Mouse (Mus musculus): ENCODE data around the gene Mucl3.
A peak's percentile ranks its signal among the peaks of the same experiment; 100 is the strongest.

Gene Mucl3

DNA sequence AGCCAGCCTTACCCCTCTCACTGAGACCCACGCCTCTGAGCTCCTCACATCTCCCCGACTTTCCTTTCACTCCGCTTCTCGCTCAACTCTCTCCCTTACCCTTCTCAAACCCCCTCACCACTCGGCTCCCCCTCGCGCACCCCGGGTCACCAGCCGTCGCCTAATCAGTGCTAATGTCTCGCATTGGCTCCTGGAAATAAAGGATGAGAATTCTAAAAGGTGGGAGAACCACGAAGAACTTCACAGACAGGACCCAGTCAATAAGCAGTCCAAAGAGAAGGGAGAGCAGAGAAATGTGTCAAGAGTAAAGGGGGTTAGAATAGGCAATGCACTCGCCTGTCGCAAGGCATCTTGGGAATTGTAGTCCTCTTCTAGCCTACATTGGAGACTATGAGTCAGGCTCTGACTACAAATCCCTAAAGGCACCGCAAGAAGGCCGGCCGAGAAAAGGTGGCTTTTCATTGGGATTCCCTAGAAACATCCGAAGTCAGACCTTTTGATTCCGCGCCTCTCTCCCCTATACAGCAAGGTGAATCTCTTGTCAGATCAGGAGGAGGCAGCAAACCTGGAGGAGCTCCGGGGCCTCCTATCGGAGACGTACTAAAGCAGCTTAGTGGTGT lies 30.0 kb upstream of the Mucl3 start, which contains the start of gene Gtf2h4:
Gene Gtf2h4, minus strand, starts transcription at position 324 of the 620 bp plus-strand sequence.
- no peaks in the 10 kb centered on the region for H3K9me3 ChIP-seq (ENCODE audit: low read length)
- H3K27me3 ChIP-seq (ENCODE audit: insufficient read depth, low read length), result no peaks in the 10 kb centered on the region
- TF ChIP-seq POU5F1 (IDR thresholded peaks at IDR 0.05; ENCODE audit: borderline replicate concordance, low read length) (no peak), NANOG (IDR thresholded peaks at IDR 0.05; ENCODE audit: borderline replicate concordance, low read length) (no peak), CTCF (conservative IDR thresholded peaks at IDR 0.05; ENCODE audit: low read length) (no peak)
- peak within 1 kb of the TSS; percentile 84 for H3K4me3 ChIP-seq (replicated peaks; ENCODE audit: low read length)
- H3K36me3 ChIP-seq (ENCODE audit: insufficient read depth, low read length), result peaks cover 41% of the 10 kb centered on the region
- H3K4me1 ChIP-seq (replicated peaks; ENCODE audit: low read depth, low read length), result peaks cover 41% of the 10 kb centered on the region

DNA sequence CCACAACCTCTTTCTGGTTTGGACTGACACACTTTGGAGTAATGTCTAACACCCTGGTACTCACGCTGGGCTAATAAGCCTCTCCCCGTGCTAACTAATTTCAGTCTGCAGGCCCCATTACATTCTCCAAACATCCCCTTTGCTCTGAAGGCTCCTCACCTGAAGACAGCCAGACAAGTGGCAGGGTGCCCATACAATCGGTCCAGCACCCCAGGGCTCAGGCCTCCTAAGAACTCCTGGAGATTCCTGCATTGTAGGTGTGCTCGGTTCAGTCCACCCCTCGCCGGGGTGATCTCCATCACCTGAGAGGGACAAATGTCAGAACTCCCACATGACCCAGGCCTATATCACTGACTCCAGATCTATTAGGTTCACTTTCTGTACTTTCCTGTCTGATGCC lies 29.0 kb upstream of the Mucl3 start:
- Histone ChIP-seq H3K27me3 (ENCODE audit: insufficient read depth, low read length) (no peaks in the 10 kb centered on the region), H3K9me3 (ENCODE audit: low read length) (no peaks in the 10 kb centered on the region), H3K36me3 (ENCODE audit: insufficient read depth, low read length) (peaks cover 48% of the 10 kb centered on the region), H3K4me3 (replicated peaks; ENCODE audit: low read length) (peak overlapping the region; percentile 84), H3K4me1 (replicated peaks; ENCODE audit: low read depth, low read length) (peaks cover 44% of the 10 kb centered on the region)
- TF ChIP-seq CTCF (conservative IDR thresholded peaks at IDR 0.05; ENCODE audit: low read length) (no peak), NANOG (IDR thresholded peaks at IDR 0.05; ENCODE audit: borderline replicate concordance, low read length) (no peak), POU5F1 (IDR thresholded peaks at IDR 0.05; ENCODE audit: borderline replicate concordance, low read length) (no peak)

DNA sequence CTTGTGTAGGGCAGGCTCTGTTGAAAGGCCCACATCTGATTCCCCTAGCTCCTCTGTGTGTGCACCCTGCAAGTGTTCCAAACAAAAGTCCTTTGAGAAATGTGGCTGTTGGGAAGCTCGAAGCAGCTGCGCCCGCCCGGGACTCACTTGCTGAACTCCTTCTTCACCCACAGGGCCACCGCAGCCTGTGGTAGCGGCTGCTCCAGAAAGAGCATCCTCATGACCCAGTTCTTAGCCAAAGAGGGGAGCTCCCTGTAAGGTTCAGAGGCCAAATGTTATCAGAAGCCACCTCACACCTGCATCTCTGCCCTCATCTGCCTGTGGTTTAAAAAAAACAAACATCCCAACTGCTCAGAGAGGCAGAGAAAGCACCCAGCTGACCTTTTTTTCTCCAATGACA lies 28.4 kb upstream of the Mucl3 start:
- H3K27me3 ChIP-seq (ENCODE audit: insufficient read depth, low read length), result no peaks in the 10 kb centered on the region

DNA sequence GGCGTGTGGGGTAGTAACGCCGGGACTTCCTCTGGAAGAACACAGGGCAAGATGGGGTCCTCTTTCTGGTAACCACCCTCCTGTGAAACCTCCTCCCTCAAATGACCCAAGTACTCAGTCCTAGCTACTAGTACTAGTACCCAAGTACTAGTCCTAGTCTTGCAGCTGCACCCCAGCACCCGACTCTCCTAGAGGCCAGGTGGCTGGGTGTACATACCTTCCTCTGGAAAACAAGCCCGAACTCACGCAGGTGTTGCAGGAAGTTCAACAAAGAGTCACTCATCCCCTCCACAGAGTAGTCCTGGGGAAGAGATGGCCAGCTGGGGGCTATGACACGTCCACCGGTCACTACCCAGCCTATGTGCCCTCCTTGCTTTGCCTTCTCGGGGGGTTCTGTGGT lies 26.2 kb upstream of the Mucl3 start:
- Histone ChIP-seq H3K4me3 (replicated peaks; ENCODE audit: low read length) (no peak overlapping the region), H3K9me3 (ENCODE audit: low read length) (no peaks in the 10 kb centered on the region), H3K36me3 (ENCODE audit: insufficient read depth, low read length) (peaks cover 62% of the 10 kb centered on the region), H3K4me1 (replicated peaks; ENCODE audit: low read depth, low read length) (peaks cover 61% of the 10 kb centered on the region), H3K27me3 (ENCODE audit: insufficient read depth, low read length) (no peaks in the 10 kb centered on the region)
- no peak for TF ChIP-seq NANOG (IDR thresholded peaks at IDR 0.05; ENCODE audit: borderline replicate concordance, low read length)
- TF ChIP-seq CTCF (conservative IDR thresholded peaks at IDR 0.05; ENCODE audit: low read length), result no peak
- TF ChIP-seq POU5F1 (IDR thresholded peaks at IDR 0.05; ENCODE audit: borderline replicate concordance, low read length), result no peak

More for the DNA sequence above, 28.4 kb upstream of the Mucl3 start:
- Histone ChIP-seq H3K9me3 (ENCODE audit: low read length) (no peaks in the 10 kb centered on the region), H3K4me1 (replicated peaks; ENCODE audit: low read depth, low read length) (peaks cover 46% of the 10 kb centered on the region), H3K36me3 (ENCODE audit: insufficient read depth, low read length) (peaks cover 48% of the 10 kb centered on the region), H3K4me3 (replicated peaks; ENCODE audit: low read length) (no peak overlapping the region)
- no peak for TF ChIP-seq CTCF (conservative IDR thresholded peaks at IDR 0.05; ENCODE audit: low read length)
- TF ChIP-seq POU5F1 (IDR thresholded peaks at IDR 0.05; ENCODE audit: borderline replicate concordance, low read length), result no peak
- TF ChIP-seq NANOG (IDR thresholded peaks at IDR 0.05; ENCODE audit: borderline replicate concordance, low read length), result no peak

DNA sequence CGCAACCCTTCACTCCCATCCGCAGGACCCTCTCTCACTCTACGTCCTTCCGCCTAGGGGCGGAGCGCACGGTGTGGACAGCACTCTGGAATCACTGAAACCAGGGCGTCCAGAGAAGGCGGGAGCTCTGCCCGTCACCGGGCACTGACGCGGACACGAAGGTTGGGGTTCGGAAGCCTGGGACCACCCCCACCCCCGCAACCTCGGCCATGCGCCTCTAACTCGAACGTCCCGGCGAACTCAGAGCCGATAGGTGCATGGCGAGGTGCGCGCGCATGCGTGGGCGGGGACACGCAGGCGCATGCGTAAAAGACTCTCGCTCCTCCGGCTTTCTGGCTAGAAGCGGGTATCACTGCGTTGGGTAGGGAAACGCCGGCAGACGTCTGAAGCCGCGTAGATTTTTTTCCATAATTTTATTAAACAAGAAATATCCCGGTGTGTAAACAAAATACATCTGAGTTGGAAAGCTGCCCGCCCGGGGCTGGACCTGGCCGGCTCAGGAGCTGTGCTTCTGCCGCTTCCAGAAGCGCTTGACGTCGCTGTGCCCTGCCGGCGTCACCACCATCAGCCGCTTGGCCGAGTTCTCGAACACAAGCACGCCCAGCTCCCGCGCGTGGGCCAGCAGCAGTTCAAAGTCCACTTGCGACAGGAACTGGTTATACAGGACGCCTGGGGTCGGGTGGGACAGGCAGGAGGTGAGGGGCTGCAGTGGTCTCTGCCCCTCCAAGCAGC lies 24.0 kb upstream of the Mucl3 start, which contains the start of gene Vars2:
Gene Vars2, minus strand, starts transcription at position 259 of the 732 bp plus-strand sequence.
- Histone ChIP-seq H3K4me3 (replicated peaks; ENCODE audit: low read length) (peak within 1 kb of the TSS; percentile 89), H3K9me3 (ENCODE audit: low read length) (no peaks in the 10 kb centered on the region), H3K27me3 (ENCODE audit: insufficient read depth, low read length) (no peaks in the 10 kb centered on the region), H3K4me1 (replicated peaks; ENCODE audit: low read depth, low read length) (peaks cover 52% of the 10 kb centered on the region), H3K36me3 (ENCODE audit: insufficient read depth, low read length) (peaks cover 80% of the 10 kb centered on the region)
- no peak for TF ChIP-seq POU5F1 (IDR thresholded peaks at IDR 0.05; ENCODE audit: borderline replicate concordance, low read length)
- no peak for TF ChIP-seq CTCF (conservative IDR thresholded peaks at IDR 0.05; ENCODE audit: low read length)
- TF ChIP-seq NANOG (IDR thresholded peaks at IDR 0.05; ENCODE audit: borderline replicate concordance, low read length), result no peak

DNA sequence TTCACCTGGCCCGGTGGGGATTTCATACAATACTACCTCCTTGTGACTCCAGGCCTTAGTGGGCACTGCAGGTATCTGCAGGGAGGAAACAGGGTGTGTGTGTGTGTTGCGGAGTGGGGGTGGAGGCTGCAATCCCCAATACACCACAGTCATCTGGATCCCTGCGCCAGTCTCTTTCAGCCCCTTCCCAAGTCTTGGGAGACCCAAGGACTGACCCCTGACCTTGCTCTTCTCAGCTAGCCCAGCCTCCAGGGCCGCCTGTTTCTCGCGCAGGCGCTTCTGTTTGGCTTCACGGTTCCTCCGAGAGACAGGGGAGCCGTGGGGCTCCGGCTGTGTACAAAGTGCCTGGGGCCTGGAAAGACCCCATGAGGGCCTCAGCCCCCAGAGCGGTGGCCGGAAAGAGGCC lies 23.4 kb upstream of the Mucl3 start:
- Histone ChIP-seq H3K4me3 (replicated peaks; ENCODE audit: low read length) (peak overlapping the region; percentile 89), H3K27me3 (ENCODE audit: insufficient read depth, low read length) (no peaks in the 10 kb centered on the region), H3K36me3 (ENCODE audit: insufficient read depth, low read length) (peaks cover 77% of the 10 kb centered on the region), H3K4me1 (replicated peaks; ENCODE audit: low read depth, low read length) (peaks cover 49% of the 10 kb centered on the region), H3K9me3 (ENCODE audit: low read length) (no peaks in the 10 kb centered on the region)
- no peak for TF ChIP-seq NANOG (IDR thresholded peaks at IDR 0.05; ENCODE audit: borderline replicate concordance, low read length)

DNA sequence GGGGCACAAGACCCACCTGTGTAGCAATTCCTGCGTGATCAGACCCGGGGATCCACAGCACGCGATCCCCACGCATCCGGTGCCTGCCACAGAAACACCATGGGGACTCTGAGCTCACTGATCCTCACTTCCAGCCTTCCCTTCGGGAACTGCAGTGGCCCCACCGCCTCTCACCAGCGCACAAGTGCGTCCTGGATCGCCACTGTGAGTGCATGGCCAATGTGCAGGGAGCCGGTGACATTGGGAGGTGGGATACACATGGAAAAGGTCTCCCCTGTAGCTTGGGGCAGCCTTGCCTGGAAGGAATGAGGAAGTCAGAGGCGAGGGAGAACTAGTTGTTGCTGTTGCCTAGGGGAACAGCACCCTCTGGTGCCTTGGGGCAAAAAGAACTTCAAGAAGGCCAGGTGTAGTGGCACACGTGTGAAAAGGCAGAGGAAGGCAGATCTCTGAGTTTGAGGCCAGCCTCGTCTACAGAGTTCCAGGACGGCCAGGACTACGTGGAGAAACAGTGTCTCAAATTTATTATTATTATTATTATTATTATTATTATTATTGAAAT lies 22.5 kb upstream of the Mucl3 start:
- H3K36me3 ChIP-seq (ENCODE audit: insufficient read depth, low read length), result peaks cover 77% of the 10 kb centered on the region
- peak overlapping the region; percentile 46; the same call in 1 of the 2 replicates for H3K4me3 ChIP-seq (replicated peaks; ENCODE audit: low read length)
- no peaks in the 10 kb centered on the region for H3K9me3 ChIP-seq (ENCODE audit: low read length)
- H3K27me3 ChIP-seq (ENCODE audit: insufficient read depth, low read length), result no peaks in the 10 kb centered on the region
- TF ChIP-seq CTCF (conservative IDR thresholded peaks at IDR 0.05; ENCODE audit: low read length), result peak; percentile 13; the same call in 1 of the 2 replicates
- TF ChIP-seq NANOG (IDR thresholded peaks at IDR 0.05; ENCODE audit: borderline replicate concordance, low read length), result no peak
- H3K4me1 ChIP-seq (replicated peaks; ENCODE audit: low read depth, low read length), result peaks cover 46% of the 10 kb centered on the region

DNA sequence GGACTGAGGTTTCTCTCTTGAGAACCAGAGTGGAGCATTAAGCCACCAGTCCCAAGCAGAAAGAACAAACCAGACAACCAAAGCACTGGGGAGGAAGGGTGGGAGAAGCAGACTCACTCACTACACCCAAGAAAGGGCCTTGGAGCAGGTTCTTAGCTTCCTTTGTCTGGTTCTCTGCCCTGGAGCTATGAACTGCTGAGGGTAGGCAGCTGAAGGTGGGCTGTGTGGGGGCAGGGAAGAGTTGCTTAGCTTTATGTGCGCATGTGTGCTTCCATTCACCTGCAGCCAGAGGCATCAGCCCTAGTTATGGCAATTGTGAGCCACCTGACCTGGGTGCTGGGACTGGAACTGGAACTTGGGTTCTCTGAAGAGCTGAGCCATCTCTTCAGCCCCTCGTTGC lies 9.6 kb upstream of the Mucl3 start:
- H3K4me1 ChIP-seq (replicated peaks; ENCODE audit: low read depth, low read length), result peaks cover 46% of the 10 kb centered on the region
- TF ChIP-seq CTCF (conservative IDR thresholded peaks at IDR 0.05; ENCODE audit: low read length) (no peak), NANOG (IDR thresholded peaks at IDR 0.05; ENCODE audit: borderline replicate concordance, low read length) (no peak), POU5F1 (IDR thresholded peaks at IDR 0.05; ENCODE audit: borderline replicate concordance, low read length) (no peak)
- H3K9me3 ChIP-seq (ENCODE audit: low read length), result no peaks in the 10 kb centered on the region
- H3K4me3 ChIP-seq (replicated peaks; ENCODE audit: low read length), result no peak overlapping the region
- peaks cover 39% of the 10 kb centered on the region for H3K36me3 ChIP-seq (ENCODE audit: insufficient read depth, low read length)
- peaks cover 14% of the 10 kb centered on the region; the same call in 1 of the 2 replicates for H3K27me3 ChIP-seq (ENCODE audit: insufficient read depth, low read length)

Data from E14TG2a.4 (cell line).